Mouse (Mus musculus): ENCODE results near the gene Smyd3. TPM values are rescaled to one million over a fixed set of nuclear protein-coding genes. Genes with fewer than 3 reads are reported as not detected.
A peak's percentile ranks its signal among the peaks of the same experiment; 100 is the strongest.

Smyd3 gene
- polyA plus RNA-seq, 2 experiments from 2014 or later: 46.9 to 47.9 TPM

DNA sequence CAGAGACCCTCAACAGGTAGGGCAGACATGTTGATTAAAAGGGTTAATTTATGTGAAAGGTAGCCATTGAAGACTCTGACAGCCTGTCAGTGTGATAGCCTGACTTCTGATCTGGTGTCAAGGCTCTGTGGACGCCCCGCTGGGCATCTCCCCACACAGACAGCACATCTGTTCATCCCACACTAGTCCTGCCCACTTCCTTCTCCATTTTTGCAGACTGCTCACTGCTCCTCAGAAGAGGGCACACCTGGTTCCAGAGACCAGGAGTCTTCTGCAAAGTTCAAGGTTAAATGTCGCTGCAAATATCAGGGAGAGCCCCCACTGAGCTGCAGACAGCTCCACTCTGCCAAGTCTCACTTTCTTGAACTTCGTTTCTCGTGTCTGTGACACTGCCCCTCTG lies 299.8 kb downstream of the Smyd3 start:
- ATAC-seq: no peak

DNA sequence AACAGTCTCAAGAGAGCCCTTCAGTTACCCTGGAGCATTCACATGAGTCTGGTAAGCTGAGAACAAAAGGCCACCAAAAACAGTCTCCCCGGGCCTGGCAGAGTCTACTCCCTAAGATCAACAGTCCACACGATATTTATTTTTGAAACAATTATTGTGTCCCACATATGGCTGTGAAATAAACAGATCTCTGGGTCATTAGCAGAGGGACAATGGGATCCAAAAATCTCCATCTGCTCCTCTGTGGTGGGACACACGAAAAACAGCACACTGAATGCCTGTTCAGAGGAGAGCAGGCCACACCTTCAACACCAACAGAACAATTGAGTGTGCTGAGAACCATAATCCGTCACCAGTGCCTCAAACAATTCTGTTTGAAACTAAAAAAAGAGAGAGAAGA lies 300.8 kb downstream of the Smyd3 start:
- no peak for ATAC-seq

DNA sequence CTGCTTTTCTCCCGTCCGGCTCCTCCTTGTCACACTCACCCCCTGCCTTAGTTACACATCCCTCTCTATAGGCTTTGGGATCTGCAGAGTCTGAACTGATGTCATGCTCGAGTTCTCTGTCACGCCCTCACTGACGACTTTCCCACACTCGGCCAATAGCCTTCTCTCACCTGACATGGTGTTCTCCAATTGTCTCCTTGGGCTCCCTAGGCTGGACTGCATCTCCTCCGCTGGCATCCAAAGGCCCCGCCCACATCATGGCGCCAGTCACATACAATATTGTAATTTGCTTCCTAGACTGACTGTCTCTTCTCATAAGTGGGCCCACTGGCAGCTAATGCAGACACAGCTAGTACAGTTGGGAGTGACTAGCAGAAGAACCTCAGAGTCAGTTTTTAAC lies 304.5 kb downstream of the Smyd3 start:
- ATAC-seq: no peak

DNA sequence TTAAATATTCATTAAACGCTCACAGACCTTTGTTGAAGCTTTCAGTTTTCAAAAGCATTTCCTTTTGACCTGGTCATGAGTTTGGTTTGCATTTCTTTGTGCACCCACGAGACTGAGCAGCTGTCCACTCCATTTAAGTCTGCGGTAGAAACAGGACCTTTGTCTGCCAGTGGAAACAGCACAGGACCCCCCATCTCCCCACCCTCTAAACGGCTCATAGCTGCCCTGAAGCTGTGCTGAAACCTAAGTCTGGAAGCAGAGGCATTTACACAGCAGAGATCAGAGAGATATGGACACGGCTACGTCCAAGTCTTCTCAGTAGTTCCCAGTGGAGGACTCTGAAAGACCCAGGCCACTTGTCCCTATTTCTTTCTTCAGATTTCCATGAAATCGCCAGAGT lies 305.5 kb downstream of the Smyd3 start:
- no peak for ATAC-seq

- ATAC-seq: no peak
These were observed 306.5 kb downstream of the Smyd3 start for GRCm38 (mm10) chr1:179211313-179211712.

- no peak for ATAC-seq
These were observed 309.8 kb downstream of the Smyd3 start for GRCm38 (mm10) chr1:179207846-179208595.

- no peak for ATAC-seq
These were observed 310.6 kb downstream of the Smyd3 start for GRCm38 (mm10) chr1:179207180-179207741.

GRCm38 (mm10) chr1:179198517-179199200 lies 319.2 kb downstream of the Smyd3 start:
- no peak for ATAC-seq

- ATAC-seq: no peak
These were observed 319.9 kb downstream of the Smyd3 start for GRCm38 (mm10) chr1:179197821-179198516.

DNA sequence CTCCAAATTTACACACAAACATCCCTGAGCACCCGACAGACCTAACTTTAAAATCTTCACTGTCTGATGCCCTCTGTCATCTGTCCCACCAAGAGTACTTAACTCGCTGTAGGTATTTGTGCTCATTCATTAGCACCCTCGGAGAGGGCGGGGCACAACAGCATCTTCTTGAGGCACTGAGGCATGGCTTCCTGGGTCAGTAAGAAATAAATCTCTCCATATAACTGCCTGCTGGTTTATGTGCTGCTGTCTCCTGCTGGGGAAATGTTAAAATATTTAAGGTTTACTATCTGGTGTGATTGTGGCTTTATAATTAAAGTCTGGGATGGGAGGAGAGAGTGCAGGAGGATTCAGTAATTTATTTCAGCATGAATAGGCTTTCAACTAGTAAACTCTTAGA lies 320.7 kb downstream of the Smyd3 start:
- no peak for ATAC-seq

- ATAC-seq: no peak
These were observed 321.4 kb downstream of the Smyd3 start for GRCm38 (mm10) chr1:179196422-179196821.

DNA sequence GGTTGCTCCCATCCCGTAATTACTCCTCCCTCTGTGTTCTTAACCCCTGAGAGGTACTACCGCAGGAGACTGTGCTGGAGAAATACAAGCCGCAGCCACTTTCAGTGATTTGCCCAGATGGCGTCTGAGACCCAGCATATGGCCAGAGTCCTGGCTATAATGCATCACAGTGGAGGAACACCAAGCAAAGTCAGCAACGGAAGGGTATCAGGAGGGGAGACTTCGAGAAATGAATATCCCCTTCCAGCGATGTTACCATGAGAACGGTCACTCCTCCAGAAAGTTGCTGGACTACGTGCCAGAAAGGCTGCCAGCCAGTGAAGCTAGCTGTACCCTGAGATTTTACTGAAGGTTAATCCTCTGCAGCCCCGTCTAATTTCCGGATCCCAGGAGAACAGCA lies 325.1 kb downstream of the Smyd3 start:
- ATAC-seq: no peak

DNA sequence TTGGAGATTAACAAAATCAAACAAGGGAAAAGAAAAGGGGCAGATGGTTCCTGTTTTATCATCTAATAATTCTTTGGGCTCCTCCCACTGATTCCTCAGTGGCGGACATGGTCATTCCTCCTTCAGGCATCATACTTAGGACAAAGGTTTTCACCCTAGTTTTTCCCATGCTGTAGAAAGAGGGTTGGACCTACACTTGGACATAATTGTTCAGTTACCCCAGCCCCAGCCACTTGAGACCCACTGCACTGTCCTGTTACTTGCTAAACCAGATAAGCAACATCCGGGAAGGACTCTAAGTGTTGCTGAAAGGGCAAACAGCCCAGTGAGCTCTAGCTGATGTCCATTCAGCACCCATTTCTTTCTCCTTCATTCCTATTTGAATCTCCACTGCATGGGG lies 327.0 kb downstream of the Smyd3 start:
- no peak for ATAC-seq

GRCm38 (mm10) chr1:179187171-179187570 lies 330.7 kb downstream of the Smyd3 start:
- ATAC-seq: no peak

- ATAC-seq: no peak
These were observed 333.2 kb downstream of the Smyd3 start for GRCm38 (mm10) chr1:179184631-179185030.

GRCm38 (mm10) chr1:179183499-179183898 lies 334.3 kb downstream of the Smyd3 start:
- peak; percentile 71 for ATAC-seq

- no peak for ATAC-seq
These were observed 337.3 kb downstream of the Smyd3 start for GRCm38 (mm10) chr1:179180546-179180945.

GRCm38 (mm10) chr1:179176861-179177658 lies 340.8 kb downstream of the Smyd3 start:
- ATAC-seq: no peak

DNA sequence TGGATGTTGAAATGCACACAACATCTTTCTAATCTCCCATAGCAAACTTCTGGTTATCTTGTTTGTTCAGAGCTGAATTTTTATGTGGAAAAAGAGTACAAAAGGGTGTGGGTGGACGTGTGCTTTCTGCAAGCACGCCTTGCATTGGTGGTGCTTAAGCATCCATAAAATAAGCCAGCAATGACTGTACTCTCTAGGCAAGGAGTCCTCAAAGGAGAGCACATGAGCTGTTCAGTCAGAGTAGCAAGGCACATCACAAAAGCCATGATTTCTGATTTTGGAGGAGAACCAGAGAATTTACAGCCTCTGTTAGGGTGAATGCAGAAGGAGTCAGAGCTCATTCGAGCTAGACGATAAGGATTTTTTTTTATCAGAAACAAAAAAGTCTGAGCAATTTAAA lies 343.6 kb downstream of the Smyd3 start:
- ATAC-seq: no peak

GRCm38 (mm10) chr1:179170555-179170954 lies 347.3 kb downstream of the Smyd3 start:
- no peak for ATAC-seq

- ATAC-seq: peak; percentile 71
These were observed 348.1 kb downstream of the Smyd3 start for GRCm38 (mm10) chr1:179169749-179170148.

DNA sequence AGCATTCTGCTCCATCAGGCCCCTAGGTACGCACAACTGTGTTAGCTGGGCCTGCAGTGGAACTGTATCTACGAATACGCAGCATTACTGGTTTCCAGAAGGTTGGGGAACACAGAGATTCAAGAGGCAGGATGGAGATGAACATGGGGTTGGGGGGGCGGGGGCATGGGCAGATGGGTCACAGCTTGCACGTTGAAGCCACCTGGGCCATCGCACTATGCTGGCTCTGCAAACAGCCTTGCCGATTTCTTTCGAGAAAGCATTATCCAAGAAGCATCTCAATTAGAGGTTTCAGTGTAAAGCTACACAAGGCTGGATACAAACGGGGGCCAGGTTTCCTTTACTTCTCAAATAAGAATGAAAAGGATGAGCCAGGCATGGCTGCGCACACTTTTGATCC lies 348.7 kb downstream of the Smyd3 start:
- no peak for ATAC-seq

All from CD4-positive, CD25-positive, alpha-beta regulatory T cell, adult 4 months (primary cell).